Mouse (Mus musculus) limb, embryonic 13.5 days (tissue): ENCODE results near the gene 4930438A08Rik. TPM values are rescaled to one million over a fixed set of nuclear protein-coding genes. Genes with fewer than 3 reads are reported as not detected.
"Not testable (repeated sequence)": the region's sequence is repeated elsewhere in the genome, so short reads cannot be mapped to it uniquely, and the experiment has no call there.

Experiments
- ATAC-seq: fragments of 200-750 bp; cut with Nextera tagmentation; 2 replicates; pipeline ENCODE4 v1.8.0; 2017; ENCODE audit warnings: low read depth, moderate number of reproducible peaks, moderate TSS enrichment; ENCODE audit not compliant: low FRiP score
- H3K27ac ChIP-seq: fragments of 300-500 bp; sonication (generic); 2 replicates; pipeline ENCODE4 v1.5.1; 2015; ENCODE audit warnings: inconsistent platforms, mild to moderate bottlenecking, moderate library complexity
- H3K27me3 ChIP-seq: fragments of 300-500 bp; sonication (generic); 2 replicates; pipeline ENCODE4 v1.6.1; 2015; ENCODE audit warnings: mild to moderate bottlenecking, inconsistent platforms
- H3K36me3 ChIP-seq: fragments of 300-500 bp; sonication (generic); 2 replicates; pipeline ENCODE4 v1.6.1; 2015; ENCODE audit warnings: inconsistent platforms, mild to moderate bottlenecking, moderate library complexity
- H3K4me1 ChIP-seq: fragments of 300-500 bp; sonication (generic); 2 replicates; pipeline ENCODE4 v1.6.1; 2015; ENCODE audit warnings: inconsistent platforms
- H3K4me2 ChIP-seq: fragments of 300-500 bp; sonication (generic); replicated peaks from 2 replicates; pipeline ENCODE4 v1.6.1; 2015; ENCODE audit warnings: inconsistent platforms, mild to moderate bottlenecking, moderate library complexity
- H3K4me3 ChIP-seq: fragments of 300-500 bp; sonication (generic); 2 replicates; pipeline ENCODE4 v1.5.1; 2015; ENCODE audit warnings: moderate library complexity, mild to moderate bottlenecking, inconsistent platforms
- H3K9ac ChIP-seq: fragments of 300-500 bp; sonication (generic); 2 replicates; pipeline ENCODE4 v1.6.1; 2015; ENCODE audit warnings: mild to moderate bottlenecking, inconsistent platforms
- H3K9me3 ChIP-seq: fragments of 300-500 bp; sonication (generic); 2 replicates; pipeline ENCODE4 v1.6.1; 2016; ENCODE audit warnings: inconsistent platforms
- WGBS: fragments of 180-500 bp; shearing (Covaris S2); methylation state at CpG from one replicate; pipeline ENCODE4 v1.1.7; 2015; 5-methylcytosine and 5-hydroxymethylcytosine counted together
- polyA plus RNA-seq: library from polyadenylated mRNA; unstranded; fragments of >200 nt; fragmentation: Nextera tagmentation; extraction: Ambion mirVana; gene quantifications from 2 replicates; pipeline ENCODE4 v1.2.1, GENCODE M21; 2015

Gene 4930438A08Rik
- 0.09 TPM in 1 of 2 replicates, not detected in the other for polyA plus RNA-seq

- no peak for ATAC-seq
- Histone ChIP-seq H3K9me3 (no peaks in the 10 kb centered on the region), H3K9ac (no peak within 1 kb of the TSS), H3K4me1 (no peaks in the 10 kb centered on the region), H3K27me3 (0 out of 2 replicates have a peak, but pooled peaks cover 4% of the 10 kb centered on the region), H3K4me3 (no peak within 1 kb of the TSS), H3K4me2 (no peak within 1 kb of the TSS), H3K27ac (no peak within 1 kb of the TSS), H3K36me3 (no peaks in the 10 kb centered on the region)
- WGBS: 52% methylated on average over 2 of the region's 2 CpGs
Measured at GRCm38 (mm10) chr11:58274572-58274971, at the start of gene 4930438A08Rik. Gene 4930438A08Rik (plus strand): TSS chr11:58274799.

GRCm38 (mm10) chr11:58224872-58225271 is 49.7 kb upstream of the 4930438A08Rik start:
- not testable (repeated sequence) for H3K27ac ChIP-seq, H3K9me3 ChIP-seq, H3K4me2 ChIP-seq, H3K27me3 ChIP-seq, ATAC-seq, H3K9ac ChIP-seq, H3K4me3 ChIP-seq, H3K36me3 ChIP-seq, H3K4me1 ChIP-seq
- WGBS: 75% methylated on average over 2 of the region's 2 CpGs

- Histone ChIP-seq H3K9ac (no peak overlapping the region), H3K4me2 (no peak overlapping the region), H3K4me1 (0 out of 2 replicates have a peak, but pooled peaks cover 3% of the 10 kb centered on the region), H3K36me3 (no peaks in the 10 kb centered on the region), H3K4me3 (no peak overlapping the region), H3K27ac (no peak overlapping the region), H3K27me3 (no peaks in the 10 kb centered on the region), H3K9me3 (no peaks in the 10 kb centered on the region)
- 13% methylated on average over 5 of the region's 5 CpGs for WGBS
- peak; percentile 44; the same call in 1 of the 2 replicates for ATAC-seq
Measured at GRCm38 (mm10) chr11:58225655-58226054, 48.9 kb upstream of the 4930438A08Rik start.

GRCm38 (mm10) chr11:58226425-58226824 is 48.2 kb upstream of the 4930438A08Rik start:
- Histone ChIP-seq H3K27ac (no peak overlapping the region), H3K27me3 (no peaks in the 10 kb centered on the region), H3K4me2 (no peak overlapping the region), H3K9me3 (no peaks in the 10 kb centered on the region), H3K9ac (no peak overlapping the region), H3K4me3 (no peak overlapping the region), H3K36me3 (no peaks in the 10 kb centered on the region), H3K4me1 (0 out of 2 replicates have a peak, but pooled peaks cover 3% of the 10 kb centered on the region)
- ATAC-seq: no peak

GRCm38 (mm10) chr11:58228021-58228420 is 46.6 kb upstream of the 4930438A08Rik start:
- not testable (repeated sequence) for H3K36me3 ChIP-seq, H3K4me3 ChIP-seq, H3K27me3 ChIP-seq, H3K27ac ChIP-seq, H3K4me2 ChIP-seq, H3K4me1 ChIP-seq, ATAC-seq, H3K9me3 ChIP-seq, H3K9ac ChIP-seq
- WGBS: 84% methylated on average over 2 of the region's 2 CpGs

- no peak overlapping the region for H3K4me3 ChIP-seq
Measured at GRCm38 (mm10) chr11:58230396-58230910, 44.1 kb upstream of the 4930438A08Rik start.

GRCm38 (mm10) chr11:58231156-58231555 is 43.4 kb upstream of the 4930438A08Rik start:
- 87% methylated on average over 8 of the region's 8 CpGs for WGBS
- no peak for ATAC-seq
- Histone ChIP-seq H3K27me3 (no peaks in the 10 kb centered on the region), H3K4me1 (no peaks in the 10 kb centered on the region), H3K9ac (no peak overlapping the region), H3K36me3 (no peaks in the 10 kb centered on the region), H3K4me3 (no peak overlapping the region), H3K4me2 (no peak overlapping the region), H3K9me3 (no peaks in the 10 kb centered on the region), H3K27ac (no peak overlapping the region)

More at GRCm38 (mm10) chr11:58230396-58230910, 44.1 kb upstream of the 4930438A08Rik start:
- 61% methylated on average over 16 of the region's 16 CpGs for WGBS
- H3K4me1 ChIP-seq: 0 out of 2 replicates have a peak, but pooled peaks cover 3% of the 10 kb centered on the region
- H3K9me3 ChIP-seq: no peaks in the 10 kb centered on the region
- H3K9ac ChIP-seq: no peak overlapping the region
- H3K36me3 ChIP-seq: no peaks in the 10 kb centered on the region
- no peak for ATAC-seq
- no peaks in the 10 kb centered on the region for H3K27me3 ChIP-seq
- H3K27ac ChIP-seq: no peak overlapping the region
- H3K4me2 ChIP-seq: no peak overlapping the region

GRCm38 (mm10) chr11:58234551-58234950 is 40.0 kb upstream of the 4930438A08Rik start:
- H3K4me1 ChIP-seq, H3K27me3 ChIP-seq, H3K27ac ChIP-seq, H3K4me2 ChIP-seq, H3K36me3 ChIP-seq, ATAC-seq, H3K9me3 ChIP-seq, H3K4me3 ChIP-seq, H3K9ac ChIP-seq: not testable (repeated sequence)
- WGBS: 81% methylated on average over 3 of the region's 3 CpGs

GRCm38 (mm10) chr11:58235152-58235551 is 39.4 kb upstream of the 4930438A08Rik start:
- Histone ChIP-seq H3K4me1 (peaks cover 6% of the 10 kb centered on the region; the same call in 1 of the 2 replicates), H3K4me3 (no peak overlapping the region), H3K4me2 (no peak overlapping the region), H3K9ac (no peak overlapping the region), H3K27me3 (0 out of 2 replicates have a peak, but pooled peaks cover 4% of the 10 kb centered on the region), H3K36me3 (no peaks in the 10 kb centered on the region), H3K27ac (no peak overlapping the region), H3K9me3 (no peaks in the 10 kb centered on the region)
- WGBS: 13% methylated on average over 6 of the region's 6 CpGs
- no peak for ATAC-seq

- Histone ChIP-seq H3K9me3 (no peaks in the 10 kb centered on the region), H3K27ac (no peak overlapping the region), H3K4me1 (peaks cover 6% of the 10 kb centered on the region; the same call in 1 of the 2 replicates), H3K4me2 (peak overlapping the region; percentile 77), H3K36me3 (no peaks in the 10 kb centered on the region), H3K27me3 (peaks cover 8% of the 10 kb centered on the region; the same call in 1 of the 2 replicates), H3K9ac (peak overlapping the region; percentile 35; the same call in 1 of the 2 replicates), H3K4me3 (peak overlapping the region; percentile 44)
- 3% methylated on average over 37 of the region's 37 CpGs for WGBS
- peak; percentile 88 for ATAC-seq
Measured at GRCm38 (mm10) chr11:58238840-58239791, 35.5 kb upstream of the 4930438A08Rik start.

- Histone ChIP-seq H3K4me3 (no peak overlapping the region), H3K9ac (no peak overlapping the region), H3K9me3 (no peaks in the 10 kb centered on the region), H3K27ac (no peak overlapping the region), H3K27me3 (peaks cover 16% of the 10 kb centered on the region; the same call in 1 of the 2 replicates), H3K4me2 (no peak overlapping the region), H3K36me3 (no peaks in the 10 kb centered on the region), H3K4me1 (no peaks in the 10 kb centered on the region)
- ATAC-seq: no peak
- WGBS: 30% methylated on average over 4 of the region's 4 CpGs
Measured at GRCm38 (mm10) chr11:58247294-58247693, 27.3 kb upstream of the 4930438A08Rik start.
